Mouse (Mus musculus) MEL (cell line): ENCODE measurements around the gene Boll. TPM values are rescaled to one million over a fixed set of nuclear protein-coding genes. Genes with fewer than 3 reads are reported as not detected.

Experiments
- DNase-seq: peaks from one replicate; pipeline ENCODE4 v3.0.0; 2011; ENCODE audit warnings: low read depth, low spot score
- H3K27ac ChIP-seq: 2 replicates; pipeline ENCODE4 v1.5.1; 2012; ENCODE audit warnings: low read depth, mild to moderate bottlenecking, control low read depth, low read length, moderate library complexity; ENCODE audit not compliant: control insufficient read depth
- H3K27me3 ChIP-seq, 2 experiments: fragments of 150-350 bp in 1 of 2; sonication (generic) in 1 of 2; 2 replicates each; pipeline ENCODE4 v1.6.1; 2012; ENCODE audit warnings: low read length in 2 of 2, mild to moderate bottlenecking in 2 of 2, improper control_type of control experiment in 1 of 2, moderate library complexity in 1 of 2; ENCODE audit not compliant: insufficient read depth in 2 of 2, control insufficient read depth in 1 of 2
- H3K36me3 ChIP-seq, 2 experiments: 2 replicates each; pipeline ENCODE4 v1.6.1; 2012 to 2014; ENCODE audit warnings: low read length in 2 of 2, improper control_type of control experiment in 1 of 2, inconsistent platforms in 1 of 2, mild to moderate bottlenecking in 1 of 2; ENCODE audit not compliant: insufficient read depth in 2 of 2, control insufficient read depth in 1 of 2
- H3K4me1 ChIP-seq, 2 experiments: fragments of 150-350 bp in 1 of 2; sonication (generic) in 1 of 2; 2 replicates each; pipeline ENCODE4 v1.6.1; 2012; ENCODE audit warnings: low read length in 2 of 2, improper control_type of control experiment in 1 of 2, mild to moderate bottlenecking in 1 of 2; ENCODE audit not compliant: insufficient read depth in 2 of 2, control insufficient read depth in 1 of 2
- H3K4me3 ChIP-seq, 2 experiments: fragments of 150-350 bp in 1 of 2; sonication (generic) in 1 of 2; 2 replicates each; pipeline ENCODE4 v1.5.1; 2012; ENCODE audit warnings: low read depth in 2 of 2, low read length in 2 of 2, mild to moderate bottlenecking in 2 of 2, moderate library complexity in 2 of 2, control low read depth in 1 of 2, improper control_type of control experiment in 1 of 2; ENCODE audit not compliant: control insufficient read depth in 1 of 2, insufficient read depth in 1 of 2
- H3K79me2 ChIP-seq: 2 replicates; pipeline ENCODE4 v1.6.1; 2012; ENCODE audit warnings: mild to moderate bottlenecking, low read length, moderate library complexity; ENCODE audit not compliant: control insufficient read depth, poor library complexity, insufficient read depth
- H3K9ac ChIP-seq: 2 replicates; pipeline ENCODE4 v1.6.1; 2012; ENCODE audit warnings: low read depth, mild to moderate bottlenecking, control low read depth, low read length, moderate library complexity; ENCODE audit not compliant: control insufficient read depth, poor library complexity, severe bottlenecking
- H3K9me3 ChIP-seq: fragments of 150-350 bp; sonication (generic); replicated peaks from 2 replicates; pipeline ENCODE4 v1.6.1; 2012; ENCODE audit warnings: mild to moderate bottlenecking, low read length, improper control_type of control experiment, moderate library complexity; ENCODE audit not compliant: insufficient read depth
- BHLHE40 ChIP-seq: IDR thresholded peaks from 2 replicates; pipeline ENCODE4 v1.6.1; 2012; ENCODE audit warnings: low read depth, mild to moderate bottlenecking, inconsistent platforms, low read length, improper control_type of control experiment, borderline replicate concordance
- CHD2 ChIP-seq: IDR thresholded peaks from 2 replicates; pipeline ENCODE4 v1.6.1; 2011; ENCODE audit warnings: low read length, improper control_type of control experiment
- CTCF ChIP-seq, 3 experiments: IDR thresholded peaks in 2 of 3; conservative IDR thresholded peaks in 1 of 3; 2 replicates each; pipeline ENCODE4 v1.5.1; 2011 to 2012; ENCODE audit warnings: low read length in 3 of 3, low read depth in 2 of 3, mild to moderate bottlenecking in 2 of 3, improper control_type of control experiment in 1 of 3, inconsistent platforms in 1 of 3, mixed read lengths in 1 of 3, moderate library complexity in 1 of 3; ENCODE audit not compliant: control insufficient read depth in 1 of 3, insufficient read depth in 1 of 3, poor library complexity in 1 of 3, severe bottlenecking in 1 of 3
- ELF1 ChIP-seq: IDR thresholded peaks from 2 replicates; pipeline ENCODE4 v1.6.1; 2014; ENCODE audit warnings: low read depth, mild to moderate bottlenecking, inconsistent platforms, low read length, improper control_type of control experiment, moderate library complexity
- EP300 ChIP-seq, 2 experiments: IDR thresholded peaks; 2 replicates each; pipeline ENCODE4 v1.6.1; 2011; ENCODE audit warnings: improper control_type of control experiment in 2 of 2, low read length in 2 of 2, low read depth in 1 of 2, mild to moderate bottlenecking in 1 of 2
- ETS1 ChIP-seq: IDR thresholded peaks from 2 replicates; pipeline ENCODE4 v1.6.1; 2012; ENCODE audit warnings: low read depth, mild to moderate bottlenecking, inconsistent platforms, low read length, improper control_type of control experiment, moderate library complexity
- GATA1 ChIP-seq: IDR thresholded peaks from 2 replicates; pipeline ENCODE4 v1.6.1; 2011; ENCODE audit warnings: low read depth, low read length, improper control_type of control experiment
- JUND ChIP-seq: IDR thresholded peaks from 2 replicates; pipeline ENCODE4 v1.6.1; 2011; ENCODE audit warnings: low read depth, mild to moderate bottlenecking, improper control_type of control experiment, low read length
- MAFK ChIP-seq: IDR thresholded peaks from 2 replicates; pipeline ENCODE4 v1.6.1; 2011; ENCODE audit warnings: low read depth, mild to moderate bottlenecking, low read length, improper control_type of control experiment, borderline replicate concordance
- MAX ChIP-seq: IDR thresholded peaks from 2 replicates; pipeline ENCODE4 v1.6.1; 2011; ENCODE audit warnings: low read length, improper control_type of control experiment
- MAZ ChIP-seq: IDR thresholded peaks from 2 replicates; pipeline ENCODE4 v1.6.1; 2012; ENCODE audit warnings: low read depth, mild to moderate bottlenecking, inconsistent platforms, low read length, improper control_type of control experiment
- MEF2A ChIP-seq: IDR thresholded peaks from 2 replicates; pipeline ENCODE4 v1.6.1; 2014; ENCODE audit warnings: low read depth, mild to moderate bottlenecking, inconsistent platforms, low read length, improper control_type of control experiment; ENCODE audit not compliant: poor library complexity, insufficient replicate concordance, severe bottlenecking; ENCODE audit errors: extremely low read depth
- MXI1 ChIP-seq: IDR thresholded peaks from 2 replicates; pipeline ENCODE4 v1.6.1; 2011; ENCODE audit warnings: mild to moderate bottlenecking, low read depth, low read length, improper control_type of control experiment
- MYB ChIP-seq: IDR thresholded peaks from 2 replicates; pipeline ENCODE4 v1.6.1; 2011; ENCODE audit warnings: mild to moderate bottlenecking, low read depth, low read length, improper control_type of control experiment
- NRF1 ChIP-seq: IDR thresholded peaks from 2 replicates; pipeline ENCODE4 v1.6.1; 2014; ENCODE audit warnings: low read depth, mild to moderate bottlenecking, inconsistent platforms, low read length, improper control_type of control experiment, moderate library complexity; ENCODE audit not compliant: poor library complexity, insufficient read depth, severe bottlenecking
- POLR2A ChIP-seq, 2 experiments: IDR thresholded peaks; 2 replicates each; pipeline ENCODE4 v1.6.1; 2011 to 2012; ENCODE audit warnings: low read length in 2 of 2, mild to moderate bottlenecking in 2 of 2, control low read depth in 1 of 2, improper control_type of control experiment in 1 of 2, low read depth in 1 of 2, moderate library complexity in 1 of 2; ENCODE audit not compliant: control insufficient read depth in 1 of 2, insufficient read depth in 1 of 2, poor library complexity in 1 of 2
- RAD21 ChIP-seq: IDR thresholded peaks from 2 replicates; pipeline ENCODE4 v1.6.1; 2011; ENCODE audit warnings: mild to moderate bottlenecking, low read depth, low read length, improper control_type of control experiment
- SIN3A ChIP-seq: IDR thresholded peaks from 2 replicates; pipeline ENCODE4 v1.6.1; 2012; ENCODE audit warnings: low read length, improper control_type of control experiment, inconsistent platforms
- SMC3 ChIP-seq: IDR thresholded peaks from 2 replicates; pipeline ENCODE4 v1.6.1; 2011; ENCODE audit warnings: low read depth, low read length, improper control_type of control experiment
- TAL1 ChIP-seq: IDR thresholded peaks from 2 replicates; pipeline ENCODE4 v1.6.1; 2012; ENCODE audit warnings: mild to moderate bottlenecking, inconsistent platforms, low read length, moderate library complexity, mixed read lengths
- TBP ChIP-seq: IDR thresholded peaks from 2 replicates; pipeline ENCODE4 v1.8.0; 2011; ENCODE audit warnings: low read depth, low read length, improper control_type of control experiment
- TCF12 ChIP-seq: IDR thresholded peaks from 2 replicates; pipeline ENCODE4 v1.6.1; 2014; ENCODE audit warnings: low read depth, mild to moderate bottlenecking, inconsistent platforms, low read length, improper control_type of control experiment, moderate library complexity
- UBTF ChIP-seq: IDR thresholded peaks from 2 replicates; pipeline ENCODE4 v1.6.1; 2012; ENCODE audit warnings: low read depth, mild to moderate bottlenecking, inconsistent platforms, low read length, improper control_type of control experiment, moderate library complexity, borderline replicate concordance; ENCODE audit not compliant: insufficient read depth
- ZC3H11A ChIP-seq: IDR thresholded peaks from 2 replicates; pipeline ENCODE4 v1.6.1; 2012; ENCODE audit warnings: low read depth, mild to moderate bottlenecking, inconsistent platforms, low read length, improper control_type of control experiment
- ZMIZ1 ChIP-seq: IDR thresholded peaks from 2 replicates; pipeline ENCODE4 v1.6.1; 2012; ENCODE audit warnings: low read depth, mild to moderate bottlenecking, inconsistent platforms, low read length, improper control_type of control experiment, moderate library complexity
- ZNF384 ChIP-seq: IDR thresholded peaks from 2 replicates; pipeline ENCODE4 v1.6.1; 2012; ENCODE audit warnings: low read depth, mild to moderate bottlenecking, inconsistent platforms, low read length, improper control_type of control experiment
- polyA plus RNA-seq, 2 experiments: library from polyadenylated mRNA; stranded (reverse) in 1 of 2; unstranded in 1 of 2; fragments of >175 nt in 1 of 2; fragments of >200 nt in 1 of 2; gene quantifications; 2 replicates each; pipeline versions ENCODE4 v1.2.1 to v1.2.4; 2012; ENCODE audit warnings: low replicate concordance in 2 of 2, low read depth in 1 of 2; ENCODE audit not compliant: insufficient read length in 2 of 2, insufficient read depth in 1 of 2, missing spikeins in 1 of 2
- total RNA-seq: library from RNA; depleted of rRNA; stranded (reverse); fragments of 300-350 nt; gene quantifications from 2 replicates; pipeline ENCODE4 v1.2.3, GENCODE M21; 2012

Gene Boll
- total and polyA plus RNA-seq, 3 experiments = not detected

GRCm38 (mm10) chr1:55301077-55301476 is 62.2 kb downstream of the Boll start:
- no peak overlapping the region for H3K27ac ChIP-seq
- no peak overlapping the region for H3K4me3 ChIP-seq
- H3K4me1 ChIP-seq = peaks cover 0 to 2% of the 10 kb centered on the region in 2 experiments; a peak in 1 of 4 replicates
- peak; percentile 21 for DNase-seq
- no peaks in the 10 kb centered on the region for H3K27me3 ChIP-seq
- peak in 1 of 3 experiments; percentile 48; a peak in 2 of 6 replicates for TF ChIP-seq CTCF (IDR thresholded peaks at IDR 0.05 in 2 of 3, conservative IDR thresholded peaks at IDR 0.05 in 1 of 3; ENCODE audit: control insufficient read depth in 1 of 3, insufficient read depth in 1 of 3, low read depth in 2 of 3, low read length in 3 of 3, poor library complexity in 1 of 3, severe bottlenecking in 1 of 3)
- peak; percentile 33 for TF ChIP-seq RAD21
- peak; percentile 32 for TF ChIP-seq SMC3
- no peak for TF ChIP-seq ZNF384
- TF ChIP-seq, all 39 proteins: peak for 3
- Histone ChIP-seq H3K9ac (no peak overlapping the region), H3K9me3 (no peaks in the 10 kb centered on the region), H3K79me2 (no peaks in the 10 kb centered on the region), H3K36me3 (no peaks in the 10 kb centered on the region)

GRCm38 (mm10) chr1:55279081-55279480 is 84.2 kb downstream of the Boll start:
- DNase-seq = no peak

GRCm38 (mm10) chr1:55265447-55265846 is 97.8 kb downstream of the Boll start:
- H3K36me3 ChIP-seq = peaks cover 0 to 19% of the 10 kb centered on the region in 2 experiments; a peak in 2 of 4 replicates
- peak; percentile 68 for DNase-seq
- H3K9me3 ChIP-seq = no peaks in the 10 kb centered on the region
- H3K4me3 ChIP-seq = no peak overlapping the region
- H3K4me1 ChIP-seq = peaks cover 13 to 14% of the 10 kb centered on the region in 2 experiments
- H3K27me3 ChIP-seq = no peaks in the 10 kb centered on the region
- H3K79me2 ChIP-seq = no peaks in the 10 kb centered on the region
- H3K9ac ChIP-seq = no peak overlapping the region
- TF ChIP-seq ZC3H11A = 0 out of 2 replicates have a peak, but pooled peaks have one; percentile 9
- TF ChIP-seq TAL1 = no peak
- TF ChIP-seq MAX = no peak
- TF ChIP-seq JUND = no peak
- TF ChIP-seq GATA1 = no peak
- peak; percentile 73; the same call in 1 of the 2 replicates for TF ChIP-seq ELF1
- TF ChIP-seq TBP = no peak
- no peak for TF ChIP-seq MAFK
- TF ChIP-seq TCF12 = no peak
- TF ChIP-seq RAD21 = peak; percentile 71
- TF ChIP-seq CHD2 = no peak
- peak; percentile 48 for TF ChIP-seq SMC3
- peak; percentile 2 to 72 (median 15); a peak in 2 of 6 replicates for TF ChIP-seq CTCF (IDR thresholded peaks at IDR 0.05 in 2 of 3, conservative IDR thresholded peaks at IDR 0.05 in 1 of 3; ENCODE audit: control insufficient read depth in 1 of 3, insufficient read depth in 1 of 3, low read depth in 2 of 3, low read length in 3 of 3, poor library complexity in 1 of 3, severe bottlenecking in 1 of 3)
- peak overlapping the region; percentile 89 for H3K27ac ChIP-seq

More at GRCm38 (mm10) chr1:55279081-55279480, 84.2 kb downstream of the Boll start:
- H3K27me3 ChIP-seq = peaks cover 0 to 2% of the 10 kb centered on the region in 2 experiments; a peak in 2 of 4 replicates
- H3K9me3 ChIP-seq = no peaks in the 10 kb centered on the region
- H3K4me3 ChIP-seq = no peak overlapping the region
- H3K36me3 ChIP-seq = peaks cover 0 to 3% of the 10 kb centered on the region in 2 experiments; a peak in 2 of 4 replicates
- H3K4me1 ChIP-seq = peaks cover 0 to 6% of the 10 kb centered on the region in 2 experiments; a peak in 1 of 4 replicates
- H3K27ac ChIP-seq = no peak overlapping the region
- TF ChIP-seq MXI1 (no peak), MEF2A (no peak), ETS1 (no peak), MAX (no peak), BHLHE40 (no peak), MYB (no peak), ZNF384 (no peak), ZMIZ1 (no peak), TCF12 (no peak), UBTF (no peak), CTCF (IDR thresholded peaks at IDR 0.05 in 2 of 3, conservative IDR thresholded peaks at IDR 0.05 in 1 of 3; ENCODE audit: control insufficient read depth in 1 of 3, insufficient read depth in 1 of 3, low read depth in 2 of 3, low read length in 3 of 3, poor library complexity in 1 of 3, severe bottlenecking in 1 of 3) (no peak), NRF1 (no peak), MAZ (no peak), SMC3 (no peak), ELF1 (no peak), SIN3A (no peak), EP300 (IDR thresholded peaks at IDR 0.05; ENCODE audit: low read depth in 1 of 2, low read length in 2 of 2) (no peak), JUND (no peak), POLR2A (IDR thresholded peaks at IDR 0.05; ENCODE audit: control insufficient read depth in 1 of 2, insufficient read depth in 1 of 2, low read depth in 1 of 2, low read length in 2 of 2, poor library complexity in 1 of 2) (no peak)
- no peak overlapping the region for H3K9ac ChIP-seq
- no peaks in the 10 kb centered on the region for H3K79me2 ChIP-seq
